Mouse (Mus musculus): ENCODE results near the gene Eif2ak3. TPM values are rescaled to one million over a fixed set of nuclear protein-coding genes. Genes with fewer than 3 reads are reported as not detected.

Eif2ak3 gene
- polyA plus RNA-seq, 1 experiment = 3.3 TPM

DNA sequence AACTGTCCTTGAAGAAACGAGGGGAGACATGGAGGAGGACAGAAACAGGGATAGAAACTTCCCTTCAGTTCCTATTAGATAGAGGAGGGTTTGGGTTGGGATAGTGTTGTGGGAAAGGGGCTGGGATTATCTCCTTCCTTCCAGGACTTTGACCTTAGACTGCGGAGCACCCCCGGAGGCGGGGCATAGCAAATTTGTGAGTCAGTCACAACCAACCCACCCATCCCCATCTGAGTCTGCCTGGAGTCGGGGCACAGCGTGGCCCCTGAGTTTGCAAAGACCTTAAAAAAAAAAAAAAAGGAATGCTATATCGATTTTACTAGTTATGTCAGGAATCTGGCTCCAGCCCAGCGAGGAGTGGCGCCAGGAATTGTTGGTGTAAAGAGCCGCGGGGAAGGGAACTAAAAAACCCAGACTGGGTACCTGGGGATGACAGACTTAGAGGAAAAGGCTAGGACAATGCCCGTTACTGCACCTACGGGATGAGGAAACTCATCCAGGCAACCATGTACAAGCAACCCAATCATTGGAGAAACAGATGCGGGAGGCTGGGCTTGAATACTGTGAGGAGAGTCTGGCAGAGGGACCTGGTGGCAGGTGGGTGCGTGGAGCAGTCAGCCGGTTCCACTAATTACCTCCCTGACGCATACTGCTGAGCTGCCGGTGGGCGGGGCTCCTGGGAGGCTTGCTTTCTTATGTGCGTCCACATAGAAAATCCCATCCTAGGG is 67.5 kb downstream of the Eif2ak3 start:
- no peaks in the 10 kb centered on the region for H3K36me3 ChIP-seq (ENCODE audit: control insufficient read depth, insufficient read depth)
- no peak overlapping the region for H3K4me3 ChIP-seq
- H3ac ChIP-seq (ENCODE audit: control insufficient read depth, insufficient read length) = no peak overlapping the region
- no peaks in the 10 kb centered on the region for H3K79me2 ChIP-seq (ENCODE audit: control insufficient read depth, insufficient read depth)
- TF ChIP-seq SRF (IDR thresholded peaks at IDR 0.05; ENCODE audit: control insufficient read depth, insufficient read length, low read depth) = no peak
- TF ChIP-seq MYOG (IDR thresholded peaks at IDR 0.05; ENCODE audit: control insufficient read depth in 1 of 3, insufficient read depth in 1 of 3, insufficient read length in 2 of 3, low read depth in 2 of 3) = no peak
- no peak for TF ChIP-seq E2F4 (IDR thresholded peaks at IDR 0.05; ENCODE audit: insufficient read depth)
- TF ChIP-seq TCF12 (IDR thresholded peaks at IDR 0.05; ENCODE audit: insufficient read depth, poor library complexity, severe bottlenecking) = no peak
- no peak for TF ChIP-seq MAX (IDR thresholded peaks at IDR 0.05; ENCODE audit: low read depth)
- no peak for TF ChIP-seq MYOD1 (IDR thresholded peaks at IDR 0.05; ENCODE audit: control insufficient read depth in 1 of 3, insufficient read length in 2 of 3, low read depth in 2 of 3)
- TF ChIP-seq REST (IDR thresholded peaks at IDR 0.05; ENCODE audit: insufficient read depth, insufficient read length) = no peak
- TF ChIP-seq POLR2A (IDR thresholded peaks at IDR 0.05; ENCODE audit: insufficient read length, low read depth) = no peak
- no peak for TF ChIP-seq POLR2AphosphoS2 (IDR thresholded peaks at IDR 0.05; ENCODE audit: insufficient read length, low read depth)
- TF ChIP-seq USF1 (IDR thresholded peaks at IDR 0.05; ENCODE audit: low read depth) = no peak
- no peak for TF ChIP-seq CEBPB (IDR thresholded peaks at IDR 0.05; ENCODE audit: insufficient read depth, poor library complexity, severe bottlenecking)
- no peak for TF ChIP-seq TCF3 (IDR thresholded peaks at IDR 0.05; ENCODE audit: insufficient read length, low read depth)
- peak overlapping the region; percentile 36 for H3K4me2 ChIP-seq (ENCODE audit: low read depth)
- H3K27me3 ChIP-seq (ENCODE audit: control insufficient read depth, insufficient read depth, insufficient read length) = peaks cover 15% of the 10 kb centered on the region

DNA sequence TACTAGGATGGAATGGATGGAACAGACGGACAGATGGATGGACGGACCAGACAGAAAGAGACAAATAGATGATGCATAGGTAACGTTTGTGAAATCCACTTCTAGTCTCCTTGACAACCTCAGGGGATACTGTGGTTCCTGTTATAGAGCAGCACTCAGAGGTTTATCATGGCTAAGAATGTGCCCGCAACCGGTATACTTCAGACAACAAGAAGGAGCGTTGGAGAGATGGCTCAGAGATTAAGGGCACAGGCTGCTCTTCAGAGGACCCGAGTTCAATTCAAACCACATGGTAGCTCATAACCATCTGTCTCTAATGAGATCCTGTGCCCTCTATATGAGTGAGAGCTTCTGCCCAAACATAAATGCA is 68.1 kb downstream of the Eif2ak3 start:
- Histone ChIP-seq H3K36me3 (ENCODE audit: control insufficient read depth, insufficient read depth) (no peaks in the 10 kb centered on the region), H3K27me3 (ENCODE audit: control insufficient read depth, insufficient read depth, insufficient read length) (peaks cover 15% of the 10 kb centered on the region), H3K4me3 (no peak overlapping the region), H3ac (ENCODE audit: control insufficient read depth, insufficient read length) (no peak overlapping the region), H3K4me2 (ENCODE audit: low read depth) (no peak overlapping the region), H3K79me2 (ENCODE audit: control insufficient read depth, insufficient read depth) (no peaks in the 10 kb centered on the region)
- no peak for TF ChIP-seq E2F4 (IDR thresholded peaks at IDR 0.05; ENCODE audit: insufficient read depth)
- TF ChIP-seq REST (IDR thresholded peaks at IDR 0.05; ENCODE audit: insufficient read depth, insufficient read length) = no peak
- no peak for TF ChIP-seq TCF3 (IDR thresholded peaks at IDR 0.05; ENCODE audit: insufficient read length, low read depth)
- no peak for TF ChIP-seq MAX (IDR thresholded peaks at IDR 0.05; ENCODE audit: low read depth)
- TF ChIP-seq POLR2AphosphoS2 (IDR thresholded peaks at IDR 0.05; ENCODE audit: insufficient read length, low read depth) = no peak
- no peak for TF ChIP-seq CEBPB (IDR thresholded peaks at IDR 0.05; ENCODE audit: insufficient read depth, poor library complexity, severe bottlenecking)
- TF ChIP-seq MYOG (IDR thresholded peaks at IDR 0.05; ENCODE audit: control insufficient read depth in 1 of 3, insufficient read depth in 1 of 3, insufficient read length in 2 of 3, low read depth in 2 of 3) = no peak
- TF ChIP-seq USF1 (IDR thresholded peaks at IDR 0.05; ENCODE audit: low read depth) = no peak
- TF ChIP-seq SRF (IDR thresholded peaks at IDR 0.05; ENCODE audit: control insufficient read depth, insufficient read length, low read depth) = no peak
- TF ChIP-seq POLR2A (IDR thresholded peaks at IDR 0.05; ENCODE audit: insufficient read length, low read depth) = no peak

DNA sequence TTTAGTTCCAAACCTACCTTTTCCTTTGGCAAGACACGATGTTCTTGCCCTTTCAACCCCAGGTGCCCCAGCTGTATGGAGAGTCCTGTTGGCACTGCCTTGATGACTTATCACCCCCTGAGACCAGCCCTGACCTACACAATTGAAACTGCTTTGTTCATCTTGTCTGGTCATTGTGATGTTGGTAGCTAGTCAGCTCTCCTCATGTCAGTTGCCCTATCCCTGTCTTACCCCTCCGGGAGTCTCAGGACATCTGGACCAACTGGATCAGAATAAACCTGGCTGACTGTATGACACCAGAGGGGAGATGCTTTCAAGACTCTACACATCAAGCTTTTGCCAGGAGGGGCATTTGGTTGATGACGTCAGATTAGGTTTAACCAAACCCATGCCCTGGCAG is 74.5 kb downstream of the Eif2ak3 start, which contains the start of gene Tex37:
Gene Tex37 (minus strand): TSS at position 101 of the 400 bp plus-strand sequence.
- H3ac ChIP-seq (ENCODE audit: control insufficient read depth, insufficient read length) = no peak within 1 kb of the TSS
- no peaks in the 10 kb centered on the region for H3K36me3 ChIP-seq (ENCODE audit: control insufficient read depth, insufficient read depth)
- no peaks in the 10 kb centered on the region for H3K79me2 ChIP-seq (ENCODE audit: control insufficient read depth, insufficient read depth)
- H3K27me3 ChIP-seq (ENCODE audit: control insufficient read depth, insufficient read depth, insufficient read length) = no peaks in the 10 kb centered on the region
- no peak within 1 kb of the TSS for H3K4me3 ChIP-seq
- H3K4me2 ChIP-seq (ENCODE audit: low read depth) = no peak within 1 kb of the TSS
- no peak for TF ChIP-seq TCF3 (IDR thresholded peaks at IDR 0.05; ENCODE audit: insufficient read length, low read depth)
- no peak for TF ChIP-seq TCF12 (IDR thresholded peaks at IDR 0.05; ENCODE audit: insufficient read depth, poor library complexity, severe bottlenecking)
- TF ChIP-seq MYOD1 (IDR thresholded peaks at IDR 0.05; ENCODE audit: control insufficient read depth in 1 of 3, insufficient read length in 2 of 3, low read depth in 2 of 3) = no peak
- no peak for TF ChIP-seq CEBPB (IDR thresholded peaks at IDR 0.05; ENCODE audit: insufficient read depth, poor library complexity, severe bottlenecking)
- no peak for TF ChIP-seq USF1 (IDR thresholded peaks at IDR 0.05; ENCODE audit: low read depth)
- no peak for TF ChIP-seq POLR2AphosphoS2 (IDR thresholded peaks at IDR 0.05; ENCODE audit: insufficient read length, low read depth)
- no peak for TF ChIP-seq MYOG (IDR thresholded peaks at IDR 0.05; ENCODE audit: control insufficient read depth in 1 of 3, insufficient read depth in 1 of 3, insufficient read length in 2 of 3, low read depth in 2 of 3)
- TF ChIP-seq E2F4 (IDR thresholded peaks at IDR 0.05; ENCODE audit: insufficient read depth) = no peak
- no peak for TF ChIP-seq MAX (IDR thresholded peaks at IDR 0.05; ENCODE audit: low read depth)
- TF ChIP-seq SRF (IDR thresholded peaks at IDR 0.05; ENCODE audit: control insufficient read depth, insufficient read length, low read depth) = no peak
- TF ChIP-seq POLR2A (IDR thresholded peaks at IDR 0.05; ENCODE audit: insufficient read length, low read depth) = no peak
- TF ChIP-seq REST (IDR thresholded peaks at IDR 0.05; ENCODE audit: insufficient read depth, insufficient read length) = no peak

DNA sequence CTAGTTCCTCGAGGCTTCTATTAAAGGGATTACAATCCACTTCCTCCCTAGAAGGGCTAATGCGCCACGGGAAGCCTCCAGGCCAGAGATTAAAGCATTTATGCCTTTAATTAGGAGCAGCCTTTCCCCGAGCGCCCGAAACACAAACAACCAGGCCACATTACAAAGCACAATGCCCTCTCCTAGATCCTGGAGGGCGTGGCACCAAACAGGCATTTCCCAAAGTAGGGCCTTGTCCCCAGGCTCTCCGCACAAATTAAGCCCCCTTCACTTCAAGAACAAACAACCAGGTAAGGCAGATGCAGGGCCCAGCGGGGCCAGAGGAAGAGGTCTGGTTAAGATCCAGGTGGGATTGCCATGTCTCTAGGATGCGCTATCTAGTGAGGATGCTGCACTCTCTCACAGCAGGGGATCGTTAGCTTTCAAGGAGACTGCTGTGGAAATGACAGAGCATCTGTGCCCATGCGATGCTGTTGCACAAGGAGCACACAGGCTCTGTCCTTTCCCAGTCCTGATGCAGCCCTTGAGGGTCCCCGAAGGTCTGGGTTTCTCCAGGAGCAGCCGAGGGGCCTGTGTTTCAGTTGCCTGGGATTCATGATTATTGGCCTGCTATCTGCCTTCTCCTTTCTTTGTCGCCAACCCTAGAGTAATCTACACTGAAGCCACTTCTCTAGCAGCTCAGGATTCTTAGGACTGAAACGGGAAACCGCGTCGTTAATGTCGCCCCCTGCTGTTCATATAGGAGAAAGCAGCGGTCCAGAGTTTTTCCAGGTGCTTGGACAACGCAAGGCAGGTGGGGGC is 77.2 kb downstream of the Eif2ak3 start:
- Histone ChIP-seq H3K79me2 (ENCODE audit: control insufficient read depth, insufficient read depth) (no peaks in the 10 kb centered on the region), H3ac (ENCODE audit: control insufficient read depth, insufficient read length) (no peak overlapping the region), H3K27me3 (ENCODE audit: control insufficient read depth, insufficient read depth, insufficient read length) (no peaks in the 10 kb centered on the region), H3K4me2 (ENCODE audit: low read depth) (peak overlapping the region; percentile 44), H3K4me3 (no peak overlapping the region), H3K36me3 (ENCODE audit: control insufficient read depth, insufficient read depth) (no peaks in the 10 kb centered on the region)
- no peak for TF ChIP-seq MYOD1 (IDR thresholded peaks at IDR 0.05; ENCODE audit: control insufficient read depth in 1 of 3, insufficient read length in 2 of 3, low read depth in 2 of 3)
- TF ChIP-seq POLR2AphosphoS2 (IDR thresholded peaks at IDR 0.05; ENCODE audit: insufficient read length, low read depth) = no peak
- TF ChIP-seq SRF (IDR thresholded peaks at IDR 0.05; ENCODE audit: control insufficient read depth, insufficient read length, low read depth) = no peak
- TF ChIP-seq MAX (IDR thresholded peaks at IDR 0.05; ENCODE audit: low read depth) = no peak
- TF ChIP-seq USF1 (IDR thresholded peaks at IDR 0.05; ENCODE audit: low read depth) = no peak
- TF ChIP-seq CEBPB (IDR thresholded peaks at IDR 0.05; ENCODE audit: insufficient read depth, poor library complexity, severe bottlenecking) = no peak
- TF ChIP-seq MYOG (IDR thresholded peaks at IDR 0.05; ENCODE audit: control insufficient read depth in 1 of 3, insufficient read depth in 1 of 3, insufficient read length in 2 of 3, low read depth in 2 of 3) = no peak
- TF ChIP-seq TCF12 (IDR thresholded peaks at IDR 0.05; ENCODE audit: insufficient read depth, poor library complexity, severe bottlenecking) = no peak
- no peak for TF ChIP-seq POLR2A (IDR thresholded peaks at IDR 0.05; ENCODE audit: insufficient read length, low read depth)
- TF ChIP-seq REST (IDR thresholded peaks at IDR 0.05; ENCODE audit: insufficient read depth, insufficient read length) = no peak
- no peak for TF ChIP-seq TCF3 (IDR thresholded peaks at IDR 0.05; ENCODE audit: insufficient read length, low read depth)
- TF ChIP-seq E2F4 (IDR thresholded peaks at IDR 0.05; ENCODE audit: insufficient read depth) = no peak

All from myocyte (in vitro differentiated cells).